In genomic region chr2:117097305-117097704, GRCm38 (mm10) we compare ENCODE assay signal across 17 mouse cellular contexts. TPM values are rescaled to one million over a fixed set of nuclear protein-coding genes. Genes with fewer than 3 reads are reported as not detected.
DNase-seq lines count a peak whose midpoint lies in the region; ATAC-seq and TF ChIP-seq lines count a peak whose summit lies in the region.
"Had no signal": no experiment of that assay in that cellular context is flagged by ENCODE, and none has a peak within 500 bp of the region (broad histone marks: within the 10 kb centered on the region; RNA-seq: fewer than 3 reads in every experiment).

No protein-coding gene starts in this region.

- DNase-seq in liver (peak; percentile 34), G1E (ENCODE audit: low spot score) (no peak)
- no peak for DNase-seq in liver, embryonic 11.5 days (ENCODE audit: low spot score)
- DNase-seq in c-Kit-positive CD71-positive TER-119-negative erythroid progenitor cells, embryonic 14.5 days (ENCODE audit: low read depth) = peak; percentile 27
- peak; percentile 20 to 52 for DNase-seq in lung, postnatal 4 days
- DNase-seq: adrenal gland, adult 8-10 months; cerebellum, adult 2 months; cerebellum, postnatal 25 days; kidney, adult 18-20 months; layer of hippocampus, adult 9-11 months had no signal

- H3K4me3 ChIP-seq in liver, embryonic 11.5 days (ENCODE audit: low read depth, low read length) = no peak overlapping the region
- peak overlapping the region; percentile 26; the same call in 1 of the 2 replicates for H3K4me3 ChIP-seq in G1E (ENCODE audit: low read depth, low read length)
- no peak overlapping the region for H3K4me3 ChIP-seq in intestine, embryonic 15.5 days (replicated peaks)
- H3K4me3 ChIP-seq in hindbrain, embryonic 13.5 days = no peak overlapping the region
- H3K4me3 ChIP-seq: forebrain, embryonic 15.5 days; midbrain, embryonic 13.5 days had no signal

- no peaks in the 10 kb centered on the region for H3K9me3 ChIP-seq in liver, embryonic 11.5 days (ENCODE audit: control insufficient read depth, low read length)
- H3K9me3 ChIP-seq in G1E (replicated peaks) = no peaks in the 10 kb centered on the region
- H3K9me3 ChIP-seq in intestine, embryonic 15.5 days = no peaks in the 10 kb centered on the region
- H3K9me3 ChIP-seq in hindbrain, embryonic 13.5 days = no peaks in the 10 kb centered on the region
- H3K9me3 ChIP-seq: forebrain, embryonic 15.5 days; midbrain, embryonic 13.5 days had no signal

- no peaks in the 10 kb centered on the region for H3K27me3 ChIP-seq in liver, embryonic 11.5 days (replicated peaks; ENCODE audit: control insufficient read depth, insufficient read depth, low read length)
- H3K27me3 ChIP-seq in G1E (ENCODE audit: insufficient read depth, low read length) = no peaks in the 10 kb centered on the region
- no peaks in the 10 kb centered on the region for H3K27me3 ChIP-seq in intestine, embryonic 15.5 days (replicated peaks)
- H3K27me3 ChIP-seq in hindbrain, embryonic 13.5 days = no peaks in the 10 kb centered on the region
- H3K27me3 ChIP-seq: forebrain, embryonic 15.5 days had no signal

- H3K4me1 ChIP-seq in liver, embryonic 11.5 days (replicated peaks; ENCODE audit: control insufficient read depth, insufficient read depth, low read length) = peaks cover 20% of the 10 kb centered on the region
- peaks cover 62% of the 10 kb centered on the region for H3K4me1 ChIP-seq in G1E (ENCODE audit: insufficient read depth, low read depth, low read length)
- H3K4me1 ChIP-seq in intestine, embryonic 15.5 days (replicated peaks) = no peaks in the 10 kb centered on the region
- H3K4me1 ChIP-seq in hindbrain, embryonic 13.5 days (replicated peaks) = no peaks in the 10 kb centered on the region
- H3K4me1 ChIP-seq: forebrain, embryonic 15.5 days; midbrain, embryonic 13.5 days had no signal

- no peak overlapping the region for H3K27ac ChIP-seq in liver, embryonic 11.5 days (ENCODE audit: low read depth, low read length)
- no peak overlapping the region for H3K27ac ChIP-seq in intestine, embryonic 15.5 days
- no peak overlapping the region for H3K27ac ChIP-seq in hindbrain, embryonic 13.5 days
- H3K27ac ChIP-seq: forebrain, embryonic 15.5 days; kidney, postnatal 0 days; macrophage; midbrain, embryonic 13.5 days had no signal

- no peak overlapping the region for H3K9ac ChIP-seq in liver, embryonic 11.5 days (ENCODE audit: low read depth, low read length)
- no peak overlapping the region for H3K9ac ChIP-seq in intestine, embryonic 15.5 days
- H3K9ac ChIP-seq in hindbrain, embryonic 13.5 days = no peak overlapping the region
- H3K9ac ChIP-seq: forebrain, embryonic 15.5 days; midbrain, embryonic 13.5 days had no signal

- ATAC-seq in liver, embryonic 11.5 days (replicated peaks; ENCODE audit: low FRiP score) = no peak
- ATAC-seq in G1E (ENCODE audit: extremely low read depth, insufficient number of reproducible peaks, low FRiP score, poor library complexity, severe bottlenecking) = peak; percentile 12; the same call in 1 of the 2 replicates
- no peak for ATAC-seq in intestine, embryonic 15.5 days
- ATAC-seq in hindbrain, embryonic 13.5 days (ENCODE audit: low FRiP score) = no peak
- ATAC-seq: activated CD4-positive, CD25-positive, alpha-beta regulatory T cell, adult 4 months; forebrain, embryonic 15.5 days; midbrain, embryonic 13.5 days had no signal

- H3K4me2 ChIP-seq in liver, embryonic 11.5 days = no peak overlapping the region
- H3K4me2 ChIP-seq in intestine, embryonic 15.5 days (replicated peaks) = no peak overlapping the region
- H3K4me2 ChIP-seq in hindbrain, embryonic 13.5 days = no peak overlapping the region
- H3K4me2 ChIP-seq: forebrain, embryonic 15.5 days; midbrain, embryonic 13.5 days had no signal

- 29% methylated on average over 5 of the region's 5 CpGs for WGBS in liver, embryonic 11.5 days
- WGBS in intestine, embryonic 15.5 days = 53% methylated on average over 5 of the region's 5 CpGs
- 88% methylated on average over 5 of the region's 5 CpGs for WGBS in hindbrain, embryonic 13.5 days

- no peak for TF ChIP-seq CTCF in G1E (IDR thresholded peaks at IDR 0.05; ENCODE audit: low read depth, low read length)

- no peaks in the 10 kb centered on the region for H3K36me3 ChIP-seq in liver, embryonic 11.5 days (ENCODE audit: control insufficient read depth, insufficient read depth, low read length)
- no peaks in the 10 kb centered on the region for H3K36me3 ChIP-seq in G1E (replicated peaks)
- no peaks in the 10 kb centered on the region for H3K36me3 ChIP-seq in intestine, embryonic 15.5 days
- H3K36me3 ChIP-seq in hindbrain, embryonic 13.5 days = no peaks in the 10 kb centered on the region
- H3K36me3 ChIP-seq: forebrain, embryonic 15.5 days; midbrain, embryonic 13.5 days had no signal

RNA-seq across cellular contexts. Expression of gene Spred1, which starts 23.9 kb away (rescaled TPM):
- polyA plus RNA-seq in liver, embryonic 11.5 days (2014; fragmentation: Nextera tagmentation; extraction: Ambion mirVana) = 7.5 and 7.7 TPM in 2 replicates
- total RNA-seq in G1E (2014; fragmentation: Nextera tagmentation) (42.1 and 52.2 TPM in 2 replicates), G1E (2017) (76.0 and 78.1 TPM in 2 replicates)
- polyA plus RNA-seq in G1E (2012) = 3.9 and 5.4 TPM in 2 replicates
- polyA plus RNA-seq in intestine, embryonic 15.5 days (2015; fragmentation: Nextera tagmentation; extraction: Ambion mirVana) = 10.1 and 13.0 TPM in 2 replicates
- polyA plus RNA-seq in hindbrain, embryonic 13.5 days (2015; fragmentation: Nextera tagmentation; extraction: Ambion mirVana) = 7.2 and 9.2 TPM in 2 replicates

Comparison
In these comparisons a context has a peak if more than half of its experiments do, and no peak if none do; other contexts are left out.
1. DNase-seq: peak in liver (single experiment), c-Kit-positive CD71-positive TER-119-negative erythroid progenitor cells, embryonic 14.5 days (single experiment) and lung, postnatal 4 days (2 of 2); none in liver, embryonic 11.5 days (single experiment) and G1E (single experiment).